Mouse (Mus musculus) intestine, embryonic 16.5 days (tissue): ENCODE data around the gene Cfap97d2. TPM values are rescaled to one million over a fixed set of nuclear protein-coding genes. Genes with fewer than 3 reads are reported as not detected.

Experiments used
- ATAC-seq: fragments of 200-750 bp; cut with Nextera tagmentation; 2 replicates; pipeline ENCODE4 v1.8.0; 2017; ENCODE audit warnings: moderate TSS enrichment, moderate library complexity
- H3K27ac ChIP-seq: fragments of 300-500 bp; sonication (generic); 2 replicates; pipeline ENCODE4 v1.5.1; 2014; ENCODE audit warnings: mild to moderate bottlenecking, low read length
- H3K27me3 ChIP-seq: fragments of 300-500 bp; sonication (generic); replicated peaks from 2 replicates; pipeline ENCODE4 v1.6.1; 2014; ENCODE audit warnings: low read length, control low read depth, mixed read lengths; ENCODE audit not compliant: control insufficient read depth, insufficient read depth
- H3K36me3 ChIP-seq: fragments of 300-500 bp; sonication (generic); 2 replicates; pipeline ENCODE4 v1.6.1; 2014; ENCODE audit warnings: low read length, control low read depth; ENCODE audit not compliant: control insufficient read depth, insufficient read depth
- H3K4me1 ChIP-seq: fragments of 300-500 bp; sonication (generic); 2 replicates; pipeline ENCODE4 v1.6.1; 2014; ENCODE audit warnings: low read length, control low read depth, mixed read lengths; ENCODE audit not compliant: control insufficient read depth, insufficient read depth
- H3K4me2 ChIP-seq: fragments of 300-500 bp; sonication (generic); 2 replicates; pipeline ENCODE4 v1.6.1; 2014; ENCODE audit warnings: low read depth, low read length, control low read depth
- H3K4me3 ChIP-seq: fragments of 300-500 bp; sonication (generic); 2 replicates; pipeline ENCODE4 v1.5.1; 2014; ENCODE audit warnings: mild to moderate bottlenecking, low read length
- H3K9ac ChIP-seq: fragments of 300-500 bp; sonication (generic); 2 replicates; pipeline ENCODE4 v1.6.1; 2014; ENCODE audit warnings: low read depth, low read length
- H3K9me3 ChIP-seq: fragments of 300-500 bp; sonication (generic); 2 replicates; pipeline ENCODE4 v1.6.1; 2016; ENCODE audit warnings: low read length, control low read depth; ENCODE audit not compliant: control insufficient read depth
- WGBS: fragments of 180-500 bp; shearing (Covaris S2); extraction: QIAGEN DNeasy Blood & Tissue Kit; methylation state at CpG from one replicate; pipeline ENCODE4 v1.1.7; 2014; 5-methylcytosine and 5-hydroxymethylcytosine counted together
- polyA plus RNA-seq: library from polyadenylated mRNA; unstranded; fragments of >200 nt; fragmentation: Nextera tagmentation; extraction: Ambion mirVana; gene quantifications from 2 replicates; pipeline ENCODE4 v1.2.1, GENCODE M21; 2015

The Cfap97d2 gene
- polyA plus RNA-seq, 1 experiment from 2014 or later, result 0.18 TPM

DNA sequence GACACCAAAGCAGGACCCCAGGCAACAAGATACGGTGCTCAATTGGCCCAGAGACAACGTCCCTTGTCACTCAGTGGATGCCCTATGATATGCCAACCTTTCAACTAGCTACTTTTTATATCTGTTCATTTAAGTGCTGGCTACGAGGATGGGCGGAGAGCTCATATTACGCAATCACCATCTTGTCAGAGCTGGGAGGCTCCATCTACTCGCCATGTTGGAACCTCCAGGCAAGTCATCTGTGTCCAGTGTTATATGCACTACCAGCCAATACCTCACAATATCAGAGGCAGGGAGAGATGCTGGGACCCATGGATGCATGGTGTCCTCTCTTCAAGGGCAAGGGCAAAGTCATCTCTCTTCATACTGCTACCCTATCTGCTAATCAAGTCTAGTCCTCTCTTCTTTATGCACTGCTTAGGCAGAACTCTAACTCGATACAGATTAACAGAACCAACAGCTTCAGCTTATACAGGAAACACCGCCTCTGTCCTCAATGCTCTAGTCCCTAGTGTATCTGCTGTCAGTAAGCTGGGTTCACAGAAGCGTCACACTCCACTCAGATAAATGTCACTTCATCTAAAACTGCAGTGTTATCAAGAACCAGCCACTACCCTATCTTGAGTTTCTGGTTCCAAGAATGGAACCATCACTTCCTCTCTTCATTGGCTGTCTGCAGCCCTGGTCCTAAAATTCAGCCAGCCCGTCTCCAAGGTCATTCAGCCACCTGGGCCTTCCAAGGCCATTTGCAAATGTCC, 34.3 kb upstream of the Cfap97d2 start:
- ATAC-seq, result no peak
- Histone ChIP-seq H3K36me3 (no peaks in the 10 kb centered on the region), H3K27ac (no peak overlapping the region), H3K4me1 (peaks cover 25% of the 10 kb centered on the region), H3K9me3 (no peaks in the 10 kb centered on the region), H3K9ac (no peak overlapping the region), H3K27me3 (no peaks in the 10 kb centered on the region), H3K4me2 (no peak overlapping the region), H3K4me3 (no peak overlapping the region)
- WGBS, result 87% methylated on average over 10 of the region's 10 CpGs

DNA sequence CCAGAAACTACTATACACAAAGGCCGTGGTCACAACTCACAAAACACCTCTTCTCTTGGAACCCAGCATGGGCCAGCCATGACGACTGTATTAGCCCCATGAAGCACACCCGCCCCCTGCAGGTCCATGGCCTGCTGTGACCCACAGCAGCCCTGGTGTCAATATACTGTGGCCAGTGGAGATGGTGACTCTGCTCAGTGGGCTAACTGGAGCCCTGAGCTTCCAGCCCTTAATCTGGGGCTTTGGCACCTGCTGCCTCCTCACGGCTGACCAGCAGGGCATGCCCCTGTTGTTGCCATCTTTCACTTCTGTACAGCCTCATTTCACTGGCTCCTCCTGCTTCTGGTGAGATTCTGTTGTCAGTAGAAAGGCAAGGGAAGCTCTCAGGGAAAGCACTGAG, 32.5 kb upstream of the Cfap97d2 start:
- 79% methylated on average over 4 of the region's 4 CpGs for WGBS
- H3K27ac ChIP-seq, result 0 out of 2 replicates have a peak overlapping the region, but pooled peaks have one; percentile 16

GRCm38 (mm10) chr8:13674294-13675010, 31.2 kb upstream of the Cfap97d2 start:
- ATAC-seq, result no peak
- Histone ChIP-seq H3K4me3 (no peak overlapping the region), H3K36me3 (no peaks in the 10 kb centered on the region), H3K4me2 (no peak overlapping the region), H3K9me3 (no peaks in the 10 kb centered on the region), H3K27me3 (no peaks in the 10 kb centered on the region), H3K4me1 (peaks cover 15% of the 10 kb centered on the region), H3K9ac (no peak overlapping the region), H3K27ac (0 out of 2 replicates have a peak overlapping the region, but pooled peaks have one; percentile 14)
- WGBS, result 53% methylated on average over 12 of the region's 12 CpGs

More for the DNA sequence above, 32.5 kb upstream of the Cfap97d2 start:
- no peak for ATAC-seq
- Histone ChIP-seq H3K9ac (0 out of 2 replicates have a peak overlapping the region, but pooled peaks have one; percentile 14), H3K36me3 (no peaks in the 10 kb centered on the region), H3K4me2 (no peak overlapping the region), H3K4me1 (peaks cover 24% of the 10 kb centered on the region), H3K27me3 (no peaks in the 10 kb centered on the region), H3K9me3 (no peaks in the 10 kb centered on the region), H3K4me3 (no peak overlapping the region)

GRCm38 (mm10) chr8:13675121-13675520, 30.6 kb upstream of the Cfap97d2 start:
- Histone ChIP-seq H3K9ac (peak overlapping the region; percentile 76), H3K36me3 (no peaks in the 10 kb centered on the region), H3K27me3 (no peaks in the 10 kb centered on the region), H3K9me3 (no peaks in the 10 kb centered on the region), H3K4me2 (peak overlapping the region; percentile 95), H3K27ac (0 out of 2 replicates have a peak overlapping the region, but pooled peaks have one; percentile 14), H3K4me3 (peak overlapping the region; percentile 78), H3K4me1 (peaks cover 15% of the 10 kb centered on the region)
- no peak for ATAC-seq
- 50% methylated on average over 4 of the region's 4 CpGs for whole genome bisulfite sequencing

DNA sequence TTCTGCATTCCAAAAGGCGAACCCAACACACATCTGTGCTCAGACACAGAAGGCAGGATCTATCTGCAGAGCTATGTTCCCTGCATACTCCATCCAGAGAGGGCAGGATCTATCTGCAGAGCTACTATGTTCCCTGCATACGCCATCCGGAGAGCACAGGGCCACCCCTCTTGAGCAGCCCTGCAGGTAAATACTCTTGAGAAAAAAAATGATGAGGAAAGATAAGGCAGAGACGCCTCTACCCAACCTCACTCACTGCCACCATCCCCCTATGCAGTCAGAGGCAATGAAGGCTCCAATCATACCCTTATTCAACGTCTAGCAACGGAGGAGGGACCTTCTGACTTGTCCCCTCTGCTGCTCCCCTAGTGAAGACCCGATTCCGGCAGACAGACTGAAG, 30.2 kb upstream of the Cfap97d2 start:
- WGBS, result 36% methylated on average over 8 of the region's 8 CpGs
- Histone ChIP-seq H3K27ac (no peak overlapping the region; the same call in 1 of the 2 replicates), H3K36me3 (no peaks in the 10 kb centered on the region), H3K27me3 (0 out of 2 replicates have a peak, but pooled peaks cover under 1% of the 10 kb centered on the region), H3K4me3 (peak overlapping the region; percentile 78), H3K9me3 (no peaks in the 10 kb centered on the region), H3K9ac (peak overlapping the region; percentile 76), H3K4me1 (peaks cover 15% of the 10 kb centered on the region), H3K4me2 (peak overlapping the region; percentile 95)
- ATAC-seq, result no peak

GRCm38 (mm10) chr8:13676302-13676700, 29.4 kb upstream of the Cfap97d2 start:
- H3K36me3 ChIP-seq, result no peaks in the 10 kb centered on the region
- H3K4me3 ChIP-seq, result peak overlapping the region; percentile 78
- 1% methylated on average over 12 of the region's 12 CpGs for WGBS
- no peaks in the 10 kb centered on the region for H3K9me3 ChIP-seq
- peak overlapping the region; percentile 95 for H3K4me2 ChIP-seq
- H3K9ac ChIP-seq, result peak overlapping the region; percentile 76
- H3K4me1 ChIP-seq, result peaks cover 15% of the 10 kb centered on the region
- ATAC-seq, result no peak
- 0 out of 2 replicates have a peak, but pooled peaks cover 3% of the 10 kb centered on the region for H3K27me3 ChIP-seq
- H3K27ac ChIP-seq, result peak overlapping the region; percentile 78

- peak; percentile 61 for ATAC-seq
- under 1% methylated on average over 47 of the region's 47 CpGs for WGBS
Observed at GRCm38 (mm10) chr8:13676701-13677412, 28.8 kb upstream of the Cfap97d2 start.

GRCm38 (mm10) chr8:13677413-13677883, 28.2 kb upstream of the Cfap97d2 start, which contains the start of gene Rasa3:
TSS of gene Rasa3 (minus strand) at chr8:13677603.
- ATAC-seq, result peak; percentile 99
- H3K9ac ChIP-seq, result peak within 1 kb of the TSS; percentile 76
- under 1% methylated on average over 42 of the region's 42 CpGs for WGBS

More at GRCm38 (mm10) chr8:13676701-13677412, 28.8 kb upstream of the Cfap97d2 start:
- 0 out of 2 replicates have a peak, but pooled peaks cover 3% of the 10 kb centered on the region for H3K27me3 ChIP-seq
- peak overlapping the region; percentile 76 for H3K9ac ChIP-seq
- H3K9me3 ChIP-seq, result no peaks in the 10 kb centered on the region
- H3K36me3 ChIP-seq, result no peaks in the 10 kb centered on the region
- peak overlapping the region; percentile 78 for H3K4me3 ChIP-seq
- peak overlapping the region; percentile 78 for H3K27ac ChIP-seq
- peaks cover 15% of the 10 kb centered on the region for H3K4me1 ChIP-seq
- peak overlapping the region; percentile 95 for H3K4me2 ChIP-seq

More at GRCm38 (mm10) chr8:13677413-13677883, 28.2 kb upstream of the Cfap97d2 start, which contains the start of gene Rasa3:
- Histone ChIP-seq H3K36me3 (no peaks in the 10 kb centered on the region), H3K27me3 (0 out of 2 replicates have a peak, but pooled peaks cover 3% of the 10 kb centered on the region), H3K9me3 (no peaks in the 10 kb centered on the region), H3K4me2 (peak within 1 kb of the TSS; percentile 95), H3K27ac (peak within 1 kb of the TSS; percentile 78), H3K4me1 (peaks cover 15% of the 10 kb centered on the region), H3K4me3 (peak within 1 kb of the TSS; percentile 78)
